13 mouse cellular contexts compared by ENCODE assay signal in the genomic region with DNA sequence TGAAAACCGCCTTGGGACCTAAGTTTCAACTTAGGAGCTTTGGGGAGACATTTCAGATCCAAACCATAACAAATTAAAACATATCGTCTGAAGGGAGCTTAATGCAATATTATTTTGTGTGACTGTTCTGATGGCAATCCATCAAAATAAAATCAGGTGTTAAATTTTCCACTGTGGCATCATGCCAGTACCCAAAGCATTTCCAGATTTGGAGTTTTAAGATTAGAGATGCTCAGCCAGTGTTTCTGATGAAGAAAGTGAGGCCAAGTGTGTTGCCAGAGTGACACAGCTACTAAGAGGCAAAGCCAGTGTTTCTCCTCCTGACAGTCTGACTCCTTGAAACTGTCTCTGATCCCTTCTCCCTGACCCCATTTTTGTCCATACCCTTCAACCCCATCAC.
"Had no signal": no experiment of that assay in that cellular context is flagged by ENCODE, and none has a peak within 500 bp of the region (broad histone marks: within the 10 kb centered on the region; RNA-seq: fewer than 3 reads in every experiment).

No protein-coding gene starts in this region.

- DNase-seq: lung, adult 18-20 months; lung, embryonic 14.5 days; lung, postnatal 10 days; right cerebral cortex, postnatal 14 days; thymus, adult 18-20 months; thymus, postnatal 14 days; thymus, postnatal 4 days had no signal

- H3K4me1 ChIP-seq: midbrain, embryonic 13.5 days; midbrain, embryonic 15.5 days; neural tube, embryonic 12.5 days; stomach, embryonic 15.5 days had no signal

- H3K27ac ChIP-seq: macrophage; midbrain, embryonic 13.5 days; midbrain, embryonic 15.5 days; neural tube, embryonic 12.5 days; stomach, embryonic 15.5 days had no signal

- H3K4me3 ChIP-seq: megakaryocyte, embryonic 14.5 days; midbrain, embryonic 13.5 days; midbrain, embryonic 15.5 days; neural tube, embryonic 12.5 days; stomach, embryonic 15.5 days had no signal
